Comparison of ENCODE assay signal across 9 mouse cellular contexts in the genomic region with DNA sequence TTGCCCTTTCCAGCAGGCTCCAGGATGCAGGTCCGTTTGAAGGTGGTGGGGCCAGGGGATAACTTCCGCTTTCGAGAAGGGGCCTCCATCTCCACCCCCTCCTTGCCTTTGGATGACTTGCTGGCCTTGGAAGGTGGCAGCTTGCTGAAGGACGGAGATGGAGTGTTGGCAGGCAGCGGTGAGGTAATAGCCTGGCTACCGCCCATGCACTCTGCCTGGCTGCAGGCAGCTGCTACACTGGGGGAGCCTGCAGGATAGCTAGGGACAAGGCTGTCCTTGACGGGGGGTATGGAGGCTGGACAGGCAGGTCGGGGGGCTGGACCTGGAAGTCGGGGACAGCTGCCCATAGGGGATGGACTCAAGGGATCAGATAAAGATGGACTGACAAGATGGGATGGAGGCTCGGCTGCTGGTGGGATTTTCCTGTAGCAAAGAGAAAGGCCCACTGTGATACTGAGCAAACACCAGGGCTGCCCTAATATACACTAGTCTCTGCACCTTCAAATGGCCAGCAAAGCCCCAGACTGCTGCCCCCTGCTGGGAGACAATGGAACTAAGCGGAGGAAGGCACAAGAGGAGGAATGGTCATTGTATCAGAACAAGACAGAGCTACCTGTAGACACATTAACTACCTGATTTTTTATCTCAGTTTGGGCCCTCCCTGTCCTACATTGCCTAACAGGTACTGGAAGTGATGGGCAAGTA. TPM values are rescaled to one million over a fixed set of nuclear protein-coding genes. Genes with fewer than 3 reads are reported as not detected.
DNase-seq lines count a peak whose midpoint lies in the region; ATAC-seq and TF ChIP-seq lines count a peak whose summit lies in the region.
"Had no signal": no experiment of that assay in that cellular context is flagged by ENCODE, and none has a peak within 500 bp of the region (broad histone marks: within the 10 kb centered on the region; RNA-seq: fewer than 3 reads in every experiment).

No protein-coding gene starts in this region.

- no peaks in the 10 kb centered on the region for H3K9me3 ChIP-seq in embryonic facial prominence, embryonic 10.5 days
- H3K9me3 ChIP-seq in hindbrain, postnatal 0 days (ENCODE audit: low read length): no peaks in the 10 kb centered on the region
- H3K9me3 ChIP-seq: neural tube, embryonic 13.5 days had no signal

- no peak; the same call in 1 of the 2 replicates for ATAC-seq in hindbrain, postnatal 0 days

- H3K4me2 ChIP-seq in hindbrain, postnatal 0 days (ENCODE audit: low read depth, low read length): no peak overlapping the region
- H3K4me2 ChIP-seq: neural tube, embryonic 13.5 days had no signal

- 83% methylated on average over 11 of the region's 11 CpGs for WGBS in embryonic facial prominence, embryonic 10.5 days
- WGBS in hindbrain, postnatal 0 days: 80% methylated on average over 11 of the region's 11 CpGs
- WGBS in liver, adult 2 months: 81% methylated on average over 11 of the region's 11 CpGs

- no peaks in the 10 kb centered on the region for H3K36me3 ChIP-seq in testis, adult 2 months (ENCODE audit: control insufficient read depth, insufficient read depth, low read length)
- H3K36me3 ChIP-seq in embryonic facial prominence, embryonic 10.5 days (replicated peaks): peaks cover 77% of the 10 kb centered on the region
- H3K36me3 ChIP-seq in hindbrain, postnatal 0 days (ENCODE audit: insufficient read depth, low read length): peaks cover 39% of the 10 kb centered on the region
- no peaks in the 10 kb centered on the region for H3K36me3 ChIP-seq in liver, adult 2 months (ENCODE audit: control insufficient read depth, insufficient read depth, low read length)

- H3K27ac ChIP-seq in testis, adult 2 months (ENCODE audit: control insufficient read depth, insufficient read depth, low read depth, low read length): no peak overlapping the region
- H3K27ac ChIP-seq in embryonic facial prominence, embryonic 10.5 days (replicated peaks): no peak overlapping the region; the same call in 1 of the 2 replicates
- H3K27ac ChIP-seq in hindbrain, postnatal 0 days: no peak overlapping the region
- no peak overlapping the region for H3K27ac ChIP-seq in liver, adult 2 months (replicated peaks; ENCODE audit: insufficient read depth, low read depth, low read length)

- no peak for TF ChIP-seq POLR2A in testis, adult 2 months (IDR thresholded peaks at IDR 0.05; ENCODE audit: control insufficient read depth, low read depth, low read length)
- no peak for TF ChIP-seq POLR2A in liver, adult 2 months (IDR thresholded peaks at IDR 0.05; ENCODE audit: extremely low read depth, insufficient read depth, low read length)

- no peaks in the 10 kb centered on the region for H3K79me2 ChIP-seq in liver, adult 2 months (ENCODE audit: control insufficient read depth, insufficient read depth, low read length)

- H3K27me3 ChIP-seq in testis, adult 2 months (ENCODE audit: control insufficient read depth, insufficient read depth, low read length): no peaks in the 10 kb centered on the region
- H3K27me3 ChIP-seq in embryonic facial prominence, embryonic 10.5 days (replicated peaks; ENCODE audit: low read depth, poor library complexity, severe bottlenecking): no peaks in the 10 kb centered on the region
- no peaks in the 10 kb centered on the region for H3K27me3 ChIP-seq in hindbrain, postnatal 0 days (ENCODE audit: insufficient read depth, low read length)
- no peaks in the 10 kb centered on the region for H3K27me3 ChIP-seq in liver, adult 2 months (ENCODE audit: control insufficient read depth, insufficient read depth, low read length)
- H3K27me3 ChIP-seq: neural tube, embryonic 13.5 days had no signal

- no peak overlapping the region for H3K9ac ChIP-seq in hindbrain, postnatal 0 days (replicated peaks; ENCODE audit: low read length)
- no peak overlapping the region for H3K9ac ChIP-seq in liver, adult 2 months (ENCODE audit: low read depth, low read length)

- no peak overlapping the region for H3K4me3 ChIP-seq in testis, adult 2 months (ENCODE audit: control insufficient read depth, low read depth, low read length)
- H3K4me3 ChIP-seq in embryonic facial prominence, embryonic 10.5 days: no peak overlapping the region
- H3K4me3 ChIP-seq in hindbrain, postnatal 0 days (ENCODE audit: low read length): no peak overlapping the region
- no peak overlapping the region for H3K4me3 ChIP-seq in liver, adult 2 months (ENCODE audit: insufficient read depth, low read depth, low read length)
- H3K4me3 ChIP-seq: neural tube, embryonic 13.5 days had no signal

- DNase-seq in testis, postnatal 14 days (ENCODE audit: low spot score): no peak
- peak; percentile 85 to 86 for DNase-seq in adrenal gland, postnatal 36 days
- peak; percentile 84 for DNase-seq in embryonic facial prominence, embryonic 10.5 days (ENCODE audit: low spot score)
- peak; percentile 74 for DNase-seq in hindbrain, postnatal 0 days (ENCODE audit: low spot score)
- DNase-seq in liver, adult 2 months (ENCODE audit: extremely low read depth, low read depth, low spot score): peak; percentile 39
- DNase-seq in ovary, postnatal 14 days (ENCODE audit: low spot score): peak; percentile 74
- DNase-seq in urinary bladder, postnatal 25 days (ENCODE audit: low spot score): peak; percentile 76

- peaks cover 6% of the 10 kb centered on the region for H3K4me1 ChIP-seq in testis, adult 2 months (ENCODE audit: control insufficient read depth, insufficient read depth, low read length)
- H3K4me1 ChIP-seq in embryonic facial prominence, embryonic 10.5 days: peaks cover 53% of the 10 kb centered on the region
- H3K4me1 ChIP-seq in hindbrain, postnatal 0 days (ENCODE audit: insufficient read depth, low read length): peaks cover 6% of the 10 kb centered on the region; the same call in 1 of the 2 replicates
- H3K4me1 ChIP-seq in liver, adult 2 months (ENCODE audit: control insufficient read depth, insufficient read depth, low read length): peaks cover 3% of the 10 kb centered on the region; the same call in 1 of the 2 replicates

- peak; percentile 73; the same call in 1 of the 2 replicates for TF ChIP-seq CTCF in testis, adult 2 months (IDR thresholded peaks at IDR 0.05; ENCODE audit: control insufficient read depth, insufficient read depth, insufficient replicate concordance, low read depth, low read length)
- peak; percentile 84 for TF ChIP-seq CTCF in hindbrain, postnatal 0 days (IDR thresholded peaks at IDR 0.05; ENCODE audit: low read depth)
- TF ChIP-seq CTCF in liver, adult 2 months (IDR thresholded peaks at IDR 0.05; ENCODE audit: low read depth, low read length): peak; percentile 90

RNA-seq across cellular contexts. Expression of gene Cyb561d1, which starts 2.8 kb away (rescaled TPM):
- 1.7 and 2.2 TPM in 2 replicates for polyA plus RNA-seq in testis, adult 2 months (2012; rRNA removed)
- 1 to 10 TPM; 6.5 to 7.7 TPM for total RNA-seq in adrenal gland, postnatal 36 days (2021)
- polyA plus RNA-seq in embryonic facial prominence, embryonic 10.5 days (2016; fragmentation: Nextera tagmentation; extraction: Ambion mirVana): 3.1 and 3.4 TPM in 2 replicates
- total RNA-seq in hindbrain, postnatal 0 days (2014; rRNA removed): 3.8 and 4.2 TPM in 2 replicates
- polyA plus RNA-seq in hindbrain, postnatal 0 days (2015; fragmentation: Nextera tagmentation; extraction: Ambion mirVana): 3.1 and 3.3 TPM in 2 replicates
- 2.1 and 2.4 TPM in 2 replicates for total RNA-seq in liver, adult 2 months (2014; rRNA removed)
- 3.8 and 4.1 TPM in 2 replicates for polyA plus RNA-seq in liver, adult 2 months (2012; rRNA removed)

RNA-seq across cellular contexts. Expression of gene Atxn7l2, which starts 7.0 kb away (rescaled TPM):
- 9.2 and 11.0 TPM in 2 replicates for polyA plus RNA-seq in testis, adult 2 months (2012; rRNA removed)
- total RNA-seq in adrenal gland, postnatal 36 days (2021): 1 to 10 TPM; 7.6 to 9.7 TPM
- 23.9 and 25.8 TPM in 2 replicates for polyA plus RNA-seq in embryonic facial prominence, embryonic 10.5 days (2016; fragmentation: Nextera tagmentation; extraction: Ambion mirVana)
- 18.4 and 20.8 TPM in 2 replicates for total RNA-seq in hindbrain, postnatal 0 days (2014; rRNA removed)
- 15.1 and 15.4 TPM in 2 replicates for polyA plus RNA-seq in hindbrain, postnatal 0 days (2015; fragmentation: Nextera tagmentation; extraction: Ambion mirVana)
- 0.28 and 0.34 TPM in 2 replicates for total RNA-seq in liver, adult 2 months (2014; rRNA removed)
- polyA plus RNA-seq in liver, adult 2 months (2012; rRNA removed): 1.7 and 2.0 TPM in 2 replicates

RNA-seq across cellular contexts. Expression of gene Amigo1, which starts 17.6 kb away (rescaled TPM):
- 1.1 and 2.2 TPM in 2 replicates for polyA plus RNA-seq in testis, adult 2 months (2012; rRNA removed)
- 10 to 100 TPM; 20.0 to 22.3 TPM for total RNA-seq in adrenal gland, postnatal 36 days (2021)
- 4.0 and 4.3 TPM in 2 replicates for polyA plus RNA-seq in embryonic facial prominence, embryonic 10.5 days (2016; fragmentation: Nextera tagmentation; extraction: Ambion mirVana)
- 36.6 and 37.3 TPM in 2 replicates for total RNA-seq in hindbrain, postnatal 0 days (2014; rRNA removed)
- polyA plus RNA-seq in hindbrain, postnatal 0 days (2015; fragmentation: Nextera tagmentation; extraction: Ambion mirVana): 10.7 and 11.3 TPM in 2 replicates
- total RNA-seq in liver, adult 2 months (2014; rRNA removed): 2.7 and 3.8 TPM in 2 replicates
- 9.3 and 15.1 TPM in 2 replicates for polyA plus RNA-seq in liver, adult 2 months (2012; rRNA removed)

RNA-seq across cellular contexts. Expression of gene Sypl2, which starts 22.7 kb away (rescaled TPM):
- 0.59 and 0.88 TPM in 2 replicates for polyA plus RNA-seq in testis, adult 2 months (2012; rRNA removed)
- total RNA-seq in adrenal gland, postnatal 36 days (2021): under 1 TPM; 0.13 to 0.46 TPM
- polyA plus RNA-seq in embryonic facial prominence, embryonic 10.5 days (2016; fragmentation: Nextera tagmentation; extraction: Ambion mirVana): 0.55 and 0.95 TPM in 2 replicates
- 1.5 and 1.9 TPM in 2 replicates for total RNA-seq in hindbrain, postnatal 0 days (2014; rRNA removed)
- polyA plus RNA-seq in hindbrain, postnatal 0 days (2015; fragmentation: Nextera tagmentation; extraction: Ambion mirVana): 0.75 and 0.81 TPM in 2 replicates
- total RNA-seq in liver, adult 2 months (2014; rRNA removed): 0.09 TPM in 1 of 2 replicates, not detected in the other
- polyA plus RNA-seq in liver, adult 2 months (2012; rRNA removed): 0.06 and 0.09 TPM in 2 replicates

RNA-seq across cellular contexts. Expression of gene Gpr61, which starts 49.1 kb away (rescaled TPM):
- 1.4 and 1.5 TPM in 2 replicates for polyA plus RNA-seq in testis, adult 2 months (2012; rRNA removed)
- under 1 TPM; 0.13 to 0.16 TPM for total RNA-seq in adrenal gland, postnatal 36 days (2021)
- 0.30 and 0.36 TPM in 2 replicates for polyA plus RNA-seq in embryonic facial prominence, embryonic 10.5 days (2016; fragmentation: Nextera tagmentation; extraction: Ambion mirVana)
- 12.2 and 12.4 TPM in 2 replicates for total RNA-seq in hindbrain, postnatal 0 days (2014; rRNA removed)
- polyA plus RNA-seq in hindbrain, postnatal 0 days (2015; fragmentation: Nextera tagmentation; extraction: Ambion mirVana): 6.1 and 6.8 TPM in 2 replicates
- total RNA-seq in liver, adult 2 months (2014; rRNA removed): not detected in 2 replicates
- not detected in 2 replicates for polyA plus RNA-seq in liver, adult 2 months (2012; rRNA removed)
